Mouse (Mus musculus) inflammation-experienced regulatory T-cells, adult 6 months (primary cell): Measurements from ENCODE around the gene Dnaja3. TPM values are rescaled to one million over a fixed set of nuclear protein-coding genes. Genes with fewer than 3 reads are reported as not detected.

Source experiments
- ATAC-seq: one replicate; pipeline ENCODE4 v1.8.0; 2017
- polyA plus RNA-seq, 3 experiments: library from polyadenylated mRNA; unstranded; fragments of 100-300 nt; shearing (Covaris generic); gene quantifications; one replicate each; pipeline ENCODE4 v1.2.1; 2017

Gene Dnaja3
- polyA plus RNA-seq, 3 experiments from 2014 or later, result 21.1 to 28.7 (median 25.3) TPM

DNA sequence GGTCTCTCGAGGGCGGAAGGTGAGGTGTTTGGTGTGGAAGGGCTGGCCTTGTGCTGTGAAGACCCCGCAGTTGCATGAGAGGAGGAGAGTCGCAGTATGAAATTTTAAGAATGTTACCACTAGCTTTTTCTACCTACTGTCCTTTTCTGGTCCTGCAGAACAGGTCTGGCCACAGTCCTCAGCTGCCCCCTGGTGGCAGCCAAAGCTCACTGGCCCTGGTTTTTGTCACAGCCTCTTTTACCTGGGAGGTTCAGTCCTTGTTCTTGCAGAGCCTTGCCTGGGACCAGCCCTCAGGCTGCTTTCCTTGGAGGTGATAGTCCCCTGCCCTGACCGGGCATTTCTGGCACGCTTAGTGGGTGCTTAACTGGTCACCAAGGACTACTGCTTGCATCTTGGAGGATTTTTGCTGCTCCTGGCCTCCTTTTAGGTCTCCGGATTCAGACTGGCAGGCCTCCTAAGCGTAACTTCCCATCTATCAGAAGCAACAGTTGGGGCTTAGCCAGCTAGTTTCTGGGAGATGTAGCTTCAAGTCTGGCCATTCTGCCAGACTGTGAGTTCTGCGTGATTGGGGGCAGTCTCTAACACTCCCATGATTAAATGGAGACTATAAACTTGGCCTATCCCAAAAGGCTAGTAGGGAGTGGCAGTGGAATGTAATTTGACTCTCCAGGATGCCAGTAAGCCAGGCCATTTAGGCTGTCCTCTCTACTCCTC, 31.8 kb upstream of the Dnaja3 start:
- peak; percentile 93 for ATAC-seq

DNA sequence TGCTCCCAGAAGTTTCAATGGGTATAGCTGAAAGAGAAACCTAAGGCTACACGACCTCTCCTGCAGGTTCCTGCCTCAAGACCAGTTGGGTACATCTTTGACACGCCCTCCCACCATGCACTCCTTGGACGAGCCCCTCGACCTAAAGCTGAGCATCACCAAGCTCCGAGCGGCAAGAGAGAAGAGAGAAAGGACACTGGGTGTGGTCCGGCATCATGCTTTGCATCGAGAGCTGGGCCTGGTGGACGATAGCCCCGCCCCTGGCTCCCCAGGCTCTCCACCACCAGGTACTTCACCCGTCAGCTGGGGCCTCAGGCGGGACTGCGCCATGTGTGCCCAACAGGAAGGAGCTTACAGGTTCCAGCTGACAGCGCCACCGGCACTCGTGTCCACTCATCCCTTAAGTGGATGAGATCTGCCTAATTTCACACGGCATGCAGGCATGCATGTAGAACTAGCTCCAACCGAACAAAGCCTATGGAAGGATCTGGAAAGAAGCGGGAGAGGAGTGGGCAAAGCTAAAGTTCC, 31.2 kb upstream of the Dnaja3 start:
- ATAC-seq, result no peak

DNA sequence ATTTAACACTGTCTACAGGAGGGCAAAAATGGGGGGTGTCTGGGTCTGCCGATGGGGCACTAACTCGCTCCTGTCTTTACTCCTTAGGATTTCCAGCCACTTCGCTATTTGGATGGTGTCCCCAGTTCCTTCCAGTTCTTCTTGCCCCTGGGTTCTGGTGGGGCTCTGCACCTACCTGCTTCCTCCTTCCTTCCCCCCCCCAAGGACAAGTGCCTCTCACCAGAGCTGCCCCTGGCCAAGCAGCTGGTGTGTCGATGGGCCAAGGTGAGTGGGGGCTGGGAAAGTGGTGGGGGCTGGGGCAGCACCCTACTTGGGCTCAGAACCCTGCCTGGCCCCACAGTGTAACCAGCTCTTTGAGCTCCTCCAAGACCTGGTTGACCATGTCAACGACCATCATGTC, 28.6 kb upstream of the Dnaja3 start:
- ATAC-seq, result no peak

DNA sequence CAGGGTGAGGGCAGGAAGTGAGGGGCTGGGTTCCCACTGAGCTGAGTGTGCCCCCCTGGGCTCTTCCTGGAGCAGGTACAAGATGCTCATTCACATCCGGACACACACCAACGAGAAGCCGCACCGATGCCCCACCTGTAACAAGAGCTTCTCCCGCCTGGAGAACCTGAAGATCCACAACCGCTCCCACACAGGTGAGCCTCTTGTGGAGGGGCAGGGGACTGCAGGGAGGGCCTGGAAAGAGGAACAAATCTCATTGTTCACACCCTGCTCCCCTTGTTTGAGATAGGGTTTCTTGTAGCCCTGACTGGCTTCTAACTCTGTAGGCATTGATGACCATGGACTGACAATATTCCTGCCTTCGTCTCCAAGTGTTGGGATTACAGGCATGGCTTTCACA, 28.1 kb upstream of the Dnaja3 start:
- no peak for ATAC-seq

DNA sequence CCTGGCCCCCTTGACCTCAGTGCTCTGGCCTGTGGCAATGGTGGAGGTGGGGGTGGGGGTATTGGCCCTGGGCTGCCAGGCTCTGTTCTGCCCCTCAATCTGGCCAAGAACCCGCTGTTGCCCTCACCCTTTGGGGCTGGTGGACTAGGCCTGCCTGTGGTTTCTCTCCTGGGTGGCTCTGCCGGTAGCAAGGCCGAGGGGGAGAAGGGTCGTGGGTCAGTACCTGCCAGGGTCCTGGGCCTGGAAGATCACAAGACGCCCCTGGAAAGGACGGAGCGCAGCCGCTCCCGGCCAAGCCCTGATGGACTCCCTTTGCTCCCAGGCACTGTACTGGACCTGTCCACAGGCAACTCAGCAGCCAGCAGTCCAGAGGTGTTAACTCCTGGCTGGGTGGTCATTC, 26.1 kb upstream of the Dnaja3 start:
- ATAC-seq, result no peak

DNA sequence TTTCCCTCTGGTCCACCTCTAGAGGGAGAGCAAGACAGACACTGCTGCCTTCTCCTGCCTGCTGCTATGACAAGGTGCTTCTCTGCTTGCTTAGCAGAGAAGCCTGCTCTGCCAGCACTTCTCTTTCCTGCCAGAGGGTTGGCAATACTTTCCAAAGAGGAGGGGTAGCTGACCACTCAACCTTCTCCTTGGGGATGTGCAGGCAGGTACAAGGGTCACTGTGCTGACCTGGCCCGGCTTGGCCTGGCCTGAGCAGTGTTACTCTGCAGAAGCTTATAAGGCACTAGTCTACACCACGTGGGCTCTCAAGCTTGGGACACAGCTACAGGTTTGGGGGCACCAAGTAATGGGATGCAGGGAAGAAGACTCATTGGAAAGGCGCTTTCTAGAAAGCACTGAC, 25.1 kb upstream of the Dnaja3 start:
- no peak for ATAC-seq

DNA sequence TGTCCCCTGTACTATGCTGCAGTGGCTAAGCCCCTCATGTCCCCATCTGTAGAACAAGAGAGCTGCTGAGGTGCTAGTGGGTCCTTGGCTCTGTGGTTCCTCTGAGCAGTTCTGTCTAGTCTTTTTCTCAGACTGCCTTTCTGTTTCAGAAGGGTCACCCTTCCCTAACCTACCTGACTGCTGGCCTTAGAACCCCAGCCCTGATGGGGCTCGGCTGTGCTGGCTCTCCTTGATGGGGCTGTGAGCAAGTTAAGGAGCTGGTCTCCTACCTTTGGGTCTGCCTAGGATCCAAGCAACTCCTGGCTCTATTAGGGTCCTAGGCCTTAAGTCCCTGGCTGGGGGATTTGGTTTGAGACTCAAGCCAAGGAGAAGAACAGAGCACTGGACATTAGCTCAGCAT, 24.5 kb upstream of the Dnaja3 start:
- no peak for ATAC-seq

DNA sequence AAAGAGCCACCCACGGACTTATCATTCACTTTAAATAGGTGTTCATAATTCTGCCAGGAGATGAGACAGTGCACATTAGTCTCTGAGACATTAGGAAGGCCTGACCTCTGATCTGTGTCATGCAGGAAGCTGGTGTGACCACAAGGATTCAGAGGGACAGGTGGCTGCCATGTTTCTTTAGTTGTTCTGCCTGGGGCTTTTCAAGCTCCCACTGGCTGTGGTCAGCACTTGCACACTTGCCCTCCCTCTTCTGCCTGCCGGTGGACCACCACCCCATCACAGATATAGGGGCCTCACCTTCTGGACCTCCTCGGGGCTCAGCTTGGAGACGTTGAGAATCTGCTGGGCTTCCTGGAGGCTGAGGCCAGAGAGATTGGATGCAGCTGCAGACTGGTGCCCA, 23.0 kb upstream of the Dnaja3 start:
- no peak for ATAC-seq

DNA sequence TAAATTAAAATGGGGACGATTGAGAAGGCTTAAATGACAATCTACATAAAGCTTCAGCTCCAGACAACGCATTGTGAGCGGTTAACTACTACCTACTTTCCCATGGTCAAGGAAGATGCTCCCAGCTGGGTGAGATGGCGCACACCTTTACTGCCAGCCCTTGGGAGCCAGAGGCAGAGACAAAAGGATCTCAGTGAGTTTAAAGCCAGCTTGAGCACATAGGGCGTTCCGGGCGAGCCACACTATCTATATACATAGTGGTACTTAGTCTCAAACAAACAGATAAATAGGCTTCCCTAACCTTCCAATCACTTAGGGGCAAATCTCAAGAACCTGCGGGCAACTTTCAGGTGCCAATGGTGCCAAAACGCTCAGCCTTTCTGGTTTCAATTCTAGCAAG, 15.7 kb upstream of the Dnaja3 start:
- no peak for ATAC-seq

DNA sequence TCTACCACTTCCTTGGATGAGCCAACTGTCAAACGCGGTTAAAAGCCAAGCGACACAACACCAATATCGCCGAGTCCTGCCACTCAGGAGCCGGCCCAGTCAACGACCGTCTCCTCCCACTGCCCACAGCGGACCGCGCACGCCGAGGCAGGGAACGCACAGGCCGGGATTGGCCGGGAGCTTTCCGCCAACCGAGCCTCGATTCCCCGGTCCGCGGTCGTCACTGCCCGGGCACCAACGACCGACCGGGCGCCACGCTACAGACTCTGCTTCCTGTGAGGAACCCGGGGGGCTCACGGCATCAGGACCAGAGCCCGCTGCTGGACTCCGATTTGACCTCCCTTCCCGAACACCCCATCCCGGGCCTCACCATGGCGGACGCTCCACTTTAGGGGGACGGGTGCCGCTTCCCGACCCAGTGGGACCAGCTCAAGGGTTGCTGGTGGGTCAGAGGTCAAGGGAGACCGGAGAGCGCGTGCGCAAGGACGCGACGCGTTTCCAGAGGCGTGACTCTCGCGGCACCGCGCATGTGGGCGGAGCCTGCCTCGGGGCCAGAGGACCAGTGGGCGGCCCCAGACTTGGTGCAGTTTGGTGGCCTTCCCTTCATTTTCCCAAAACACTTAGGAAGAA, 15.2 kb upstream of the Dnaja3 start, which contains the start of gene Pam16:
Gene Pam16, minus strand, starts transcription at position 508 of the 630 bp plus-strand sequence.
- peak; percentile 90 for ATAC-seq

DNA sequence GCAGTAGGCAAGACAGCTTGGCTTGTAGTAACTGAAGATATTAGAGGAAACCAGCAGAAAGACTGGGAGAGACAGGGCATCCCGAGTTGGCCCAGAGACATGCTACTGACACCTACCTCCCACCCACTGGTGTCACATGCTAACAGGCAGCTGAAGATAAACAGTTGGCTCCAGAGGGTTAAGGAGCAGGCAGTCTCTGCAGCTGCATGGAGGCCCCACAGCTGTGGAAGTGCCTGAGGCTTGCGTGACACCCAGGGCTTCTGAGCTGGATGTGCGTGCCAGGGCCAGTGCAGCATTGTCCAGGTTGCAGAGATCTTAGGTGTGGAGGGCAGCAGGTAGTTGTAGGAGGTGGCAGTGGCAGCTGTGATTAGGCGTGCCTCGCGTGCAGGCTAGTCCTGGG, 12.7 kb upstream of the Dnaja3 start:
- ATAC-seq, result no peak

DNA sequence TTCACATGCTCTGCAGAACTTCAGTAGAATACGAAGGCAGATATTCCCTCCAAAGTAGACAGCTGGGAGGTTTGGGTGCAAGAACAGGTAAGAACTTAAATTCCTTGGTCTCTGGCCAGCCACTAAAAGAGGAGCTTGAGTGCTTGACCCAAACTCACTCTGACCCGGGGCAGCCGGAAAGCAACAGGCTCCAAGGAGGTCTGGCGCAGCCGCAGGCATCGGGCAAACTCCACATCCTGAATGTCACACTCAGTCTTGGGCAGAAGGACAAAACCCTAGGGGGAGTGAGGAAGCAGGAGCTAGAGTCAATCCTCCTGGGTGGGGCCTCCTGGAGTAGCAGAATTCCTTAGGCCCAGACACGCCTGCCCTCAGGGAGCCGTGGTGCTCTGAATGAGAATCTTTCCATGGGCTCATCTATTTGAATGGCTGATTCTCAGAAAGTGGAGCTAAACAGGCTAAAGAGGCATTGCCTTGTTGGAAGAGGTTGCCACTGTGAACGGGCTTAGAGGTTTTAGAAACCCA, 10.8 kb upstream of the Dnaja3 start:
- ATAC-seq, result no peak

DNA sequence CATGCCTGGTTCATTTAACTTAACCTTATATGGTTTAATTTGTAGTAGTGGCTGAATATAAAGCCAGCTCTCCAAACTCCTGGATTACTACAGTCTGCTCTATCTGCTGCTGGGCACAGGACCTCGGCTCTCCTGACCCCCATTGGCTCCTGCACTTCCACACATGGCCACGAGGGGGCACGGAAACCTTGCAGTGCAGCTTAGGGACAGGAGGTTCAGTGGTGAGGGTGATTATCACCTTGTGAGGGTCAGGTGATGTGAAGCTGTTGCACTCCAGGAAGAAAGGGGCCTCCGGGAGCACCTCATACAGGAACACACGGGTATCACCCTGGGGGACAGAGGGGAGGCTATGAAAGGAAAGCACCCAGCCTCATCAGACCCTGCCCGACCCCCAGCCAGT, 9.8 kb upstream of the Dnaja3 start:
- ATAC-seq, result peak; percentile 72

DNA sequence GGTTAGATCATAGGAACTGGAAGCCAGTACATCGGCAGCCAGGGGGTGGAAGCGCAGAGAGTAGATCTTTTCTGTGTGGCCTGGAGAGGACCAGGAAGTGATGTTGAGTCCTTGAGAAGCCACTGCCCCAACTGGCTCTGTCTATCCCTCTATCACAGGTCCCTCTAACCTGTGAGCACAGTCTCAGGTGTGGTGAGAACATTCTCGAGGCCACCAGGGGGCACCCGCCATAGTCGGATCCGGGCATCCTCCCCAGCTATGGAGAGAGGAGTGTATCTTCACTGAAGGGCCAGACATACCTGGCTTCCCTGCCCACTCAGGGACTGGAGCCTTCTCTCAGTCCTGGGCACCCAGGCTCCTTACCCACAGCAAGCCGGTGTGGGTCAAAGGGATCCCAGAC, 7.7 kb upstream of the Dnaja3 start:
- ATAC-seq, result peak; percentile 32

DNA sequence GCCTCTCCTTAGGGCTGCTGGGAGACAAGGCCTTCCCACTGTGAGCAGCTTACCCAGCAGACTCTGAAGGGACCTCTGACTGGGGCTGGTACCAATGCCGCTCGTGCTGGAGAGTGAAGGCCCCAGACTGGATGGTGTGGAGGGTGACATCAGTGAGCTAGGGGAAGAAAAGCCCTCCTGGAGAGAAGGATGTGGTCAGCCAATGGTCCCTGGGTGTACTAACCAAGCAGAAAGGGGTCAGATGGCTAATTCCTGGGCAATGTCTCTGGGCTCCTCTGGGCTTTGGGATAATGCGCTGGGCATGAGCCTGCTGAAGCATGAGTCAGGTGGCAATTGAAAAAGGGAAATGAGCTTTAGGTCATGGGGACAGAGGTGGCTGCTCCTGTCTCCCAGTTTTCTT, 6.1 kb upstream of the Dnaja3 start:
- ATAC-seq, result no peak

DNA sequence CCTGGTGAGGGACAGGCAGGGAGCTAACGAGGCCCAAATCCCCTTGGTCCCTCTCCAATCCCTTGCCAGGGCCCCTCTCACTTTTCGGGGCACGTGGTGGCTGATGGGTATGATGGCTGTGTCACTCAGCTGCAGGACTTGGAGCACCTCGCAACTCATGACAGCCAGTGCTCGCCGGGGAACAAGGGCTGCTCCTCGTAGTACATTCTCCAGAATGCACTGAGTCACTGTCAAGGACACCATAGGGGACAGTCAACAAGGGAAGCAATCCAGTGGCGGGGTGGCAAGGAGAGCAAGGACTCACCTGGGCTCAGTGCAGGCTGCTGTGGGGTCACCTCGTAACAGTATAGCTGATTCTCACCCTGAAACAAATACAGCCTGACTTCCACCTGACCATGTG, 5.1 kb upstream of the Dnaja3 start:
- no peak for ATAC-seq

DNA sequence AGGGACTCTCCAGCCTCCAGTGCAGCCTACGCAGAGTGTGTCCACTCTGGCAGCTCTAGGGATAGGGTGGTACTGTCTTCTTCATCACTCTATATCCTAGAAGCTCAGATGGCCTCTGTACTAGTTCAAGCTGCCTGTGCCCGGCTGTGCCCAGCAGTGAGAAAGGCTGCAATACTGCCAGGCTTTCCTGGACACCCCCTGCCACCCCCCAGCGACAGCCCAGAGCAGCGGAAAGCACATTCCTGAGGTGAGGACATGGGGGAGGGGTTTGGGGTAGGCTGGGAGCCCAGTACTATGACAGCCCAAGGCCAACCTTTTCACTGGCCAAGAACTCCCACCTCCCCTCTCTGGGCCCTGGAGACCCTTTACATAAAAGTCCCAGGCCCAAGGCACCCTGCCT, 4.0 kb upstream of the Dnaja3 start:
- no peak for ATAC-seq

DNA sequence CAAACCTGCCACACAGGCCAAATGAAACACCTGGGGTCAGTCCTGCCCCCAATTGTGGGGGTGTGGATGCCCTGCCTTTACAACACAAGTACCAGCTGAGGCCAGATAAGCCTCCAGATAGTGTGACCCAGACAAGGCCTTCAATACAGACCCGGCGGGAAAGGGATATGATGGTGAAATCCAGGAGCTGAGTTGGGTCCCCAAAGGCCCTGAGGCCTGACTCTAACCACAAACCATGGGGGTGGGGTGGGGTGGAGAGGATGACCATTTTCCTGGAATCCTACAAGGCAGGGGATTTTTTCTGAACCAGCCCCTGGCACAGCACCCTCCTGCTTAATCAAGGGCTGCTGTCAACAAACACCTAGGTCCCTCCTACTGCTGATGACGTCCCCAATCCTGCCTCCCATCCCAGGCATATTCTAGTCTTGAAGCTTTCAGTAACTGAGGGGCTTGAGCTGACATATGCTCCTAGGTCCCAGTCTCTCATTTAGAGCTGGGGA, 848 bp upstream of the Dnaja3 start:
- ATAC-seq, result no peak

DNA sequence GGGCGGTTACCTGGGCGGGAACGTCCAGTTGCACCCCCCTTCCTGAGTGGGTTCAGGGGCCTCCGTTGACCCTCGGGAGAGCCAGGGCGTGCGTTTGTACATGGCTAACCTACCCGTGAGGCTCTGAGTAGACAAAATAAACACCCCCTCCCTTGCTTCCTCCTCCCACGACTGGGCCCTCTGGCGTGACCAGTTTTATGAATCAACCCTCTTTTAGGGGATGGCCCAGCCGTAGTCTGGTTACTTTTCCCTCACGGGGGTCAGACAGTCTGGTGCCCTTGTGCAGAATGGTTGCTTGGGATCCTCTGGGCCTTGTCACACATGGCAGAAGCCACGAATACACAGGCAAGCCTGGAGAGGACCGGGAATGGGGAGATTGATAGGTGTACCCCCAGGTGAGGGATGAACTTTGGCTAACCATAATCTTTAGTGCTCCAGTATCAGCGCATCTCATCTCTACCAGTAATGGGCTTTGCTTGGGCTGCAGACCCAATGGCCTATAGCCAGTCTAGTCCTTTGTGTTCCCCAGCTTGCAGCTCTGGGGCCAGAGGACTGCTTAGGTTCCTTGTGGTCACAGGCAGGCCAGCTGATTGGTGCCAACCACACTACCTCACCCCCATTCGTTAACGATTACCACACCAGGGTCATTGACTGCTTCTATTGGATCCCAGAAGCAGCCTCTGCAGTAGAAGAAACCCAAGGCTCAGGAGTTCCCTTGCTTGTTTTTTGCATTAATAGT, 647 bp downstream of the Dnaja3 start:
- ATAC-seq, result no peak

DNA sequence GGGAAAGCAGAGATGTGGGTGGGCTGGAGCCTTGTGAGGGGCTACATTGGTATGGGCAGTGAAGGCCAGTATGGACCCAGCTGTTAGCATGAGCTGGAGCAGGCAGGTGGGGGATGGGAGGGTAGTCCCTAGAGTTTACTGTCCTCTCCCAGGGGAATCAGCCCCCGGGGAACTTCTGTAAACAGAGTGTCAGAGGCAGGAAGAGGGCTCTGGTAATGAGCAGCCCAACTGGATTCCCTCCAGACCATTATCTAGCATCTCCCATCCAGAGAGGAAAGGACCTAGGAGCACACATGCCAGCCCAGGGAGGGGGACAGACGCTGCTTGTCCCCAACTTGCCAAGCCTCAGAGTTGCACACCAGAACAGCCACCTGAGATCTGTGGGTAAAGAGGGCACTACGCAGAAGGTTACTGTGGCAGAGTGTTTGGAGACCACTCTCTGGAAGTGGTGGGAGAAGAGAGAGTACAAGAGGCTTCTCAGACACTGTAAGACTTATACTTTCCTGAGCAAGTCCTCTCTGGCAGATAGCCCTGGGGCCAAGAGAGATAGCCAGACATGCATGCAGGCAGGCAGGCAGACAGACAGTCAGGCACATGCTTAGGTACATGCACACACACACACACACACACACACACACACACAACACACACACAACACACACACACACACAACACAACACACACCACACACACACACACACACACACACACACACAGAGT, 1.5 kb downstream of the Dnaja3 start:
- no peak for ATAC-seq

DNA sequence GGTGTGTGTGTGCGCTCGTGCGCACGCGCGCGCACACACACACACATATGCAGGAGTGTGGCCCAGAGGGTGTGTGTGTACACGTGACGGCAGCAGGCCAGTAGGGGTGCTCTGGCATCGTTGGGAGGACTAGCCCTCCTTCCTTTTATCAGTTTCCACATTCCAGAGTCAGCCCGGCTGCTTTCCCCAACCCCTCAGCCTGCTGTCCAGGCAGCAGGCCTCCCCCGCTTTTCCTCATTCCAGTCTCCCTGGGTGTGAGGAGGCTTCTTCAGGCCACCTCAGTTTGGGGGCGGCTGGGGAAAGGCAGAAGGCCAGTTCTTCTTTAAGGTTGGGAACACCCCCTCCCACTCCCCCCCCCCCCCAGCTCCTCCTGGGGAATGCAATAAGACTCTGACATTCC, 2.4 kb downstream of the Dnaja3 start:
- ATAC-seq, result no peak

DNA sequence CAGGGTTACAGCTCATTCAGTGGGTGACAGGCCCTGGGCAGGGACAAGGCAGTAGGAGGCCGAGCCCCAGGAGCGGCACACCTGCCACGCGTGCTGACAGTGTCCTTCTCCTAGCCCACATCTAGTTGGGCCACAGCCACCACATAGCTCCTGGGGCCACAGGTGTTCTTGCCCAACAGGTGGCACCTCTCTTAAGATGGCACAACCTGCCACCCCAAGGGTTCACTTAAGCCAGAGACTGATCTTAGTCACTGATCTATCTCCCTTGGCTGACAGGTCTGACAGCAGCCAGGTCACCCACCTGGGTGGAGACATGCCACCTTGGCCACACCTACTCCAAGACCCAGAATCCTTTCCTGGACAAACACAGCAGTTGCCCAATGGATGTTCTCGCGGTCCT, 3.1 kb downstream of the Dnaja3 start:
- ATAC-seq, result no peak
